Mouse (Mus musculus) brain, embryonic 18.5 days (tissue): ENCODE measurements around the gene Ipcef1.

ENCODE experiments used
- DNase-seq: peaks from one replicate; pipeline ENCODE4 v3.0.0-alpha.2; 2012; ENCODE audit warnings: low read depth, low spot score

The Ipcef1 gene

GRCm38 (mm10) chr10:7052315-7053017 is at the start of gene Ipcef1:
TSS of gene Ipcef1 (minus strand) at chr10:7052478.
- no peak for DNase-seq

- DNase-seq = no peak
Observed at GRCm38 (mm10) chr10:7077971-7078370, 25.7 kb upstream of the Ipcef1 start.

DNA sequence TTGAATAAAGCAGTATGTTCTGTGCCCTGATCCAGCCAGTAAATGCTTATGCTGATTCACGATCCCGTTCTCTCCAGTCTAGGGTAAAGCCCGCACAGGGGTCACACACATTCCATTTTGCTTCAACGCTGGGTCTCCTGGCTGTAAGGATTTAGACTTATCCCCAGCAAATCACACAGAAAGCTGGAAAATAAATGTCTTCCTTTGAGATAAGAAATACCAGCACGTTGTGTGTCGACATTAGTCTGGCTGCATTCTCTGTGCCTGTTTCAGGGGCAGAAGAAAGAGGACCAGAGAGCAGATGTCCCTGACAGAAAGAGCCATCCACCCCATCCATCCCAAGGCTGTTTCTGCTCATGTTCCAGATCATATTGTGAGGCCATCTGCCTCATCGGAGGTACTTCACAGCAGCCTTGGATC is 25.1 kb upstream of the Ipcef1 start:
- no peak for DNase-seq

DNA sequence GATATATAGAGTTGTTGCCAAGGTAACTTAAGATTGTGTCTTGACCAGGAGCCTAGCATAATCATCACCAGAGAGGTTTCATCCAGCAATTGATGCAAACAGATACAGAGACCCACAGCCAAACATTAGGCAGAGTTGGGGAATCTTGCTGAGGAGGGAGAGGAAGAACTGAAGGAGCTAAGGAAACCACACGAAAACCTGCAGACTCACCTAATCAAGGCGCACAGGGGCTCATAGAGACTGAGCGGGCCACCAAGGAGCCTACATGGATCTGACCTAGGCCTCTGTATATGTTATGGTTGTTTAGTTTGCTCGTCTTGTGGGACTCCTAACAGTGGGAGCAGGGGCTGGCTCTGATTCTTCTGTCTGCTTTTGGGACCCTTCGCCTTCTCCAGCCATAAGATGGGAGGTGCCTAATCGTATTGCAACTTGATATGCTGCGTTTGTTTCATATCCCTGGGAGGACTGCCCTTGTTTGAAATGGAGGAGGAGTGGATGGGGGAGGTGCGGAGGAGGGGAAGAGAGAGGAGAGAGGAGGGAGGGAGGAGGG is 24.5 kb upstream of the Ipcef1 start:
- DNase-seq = no peak

DNA sequence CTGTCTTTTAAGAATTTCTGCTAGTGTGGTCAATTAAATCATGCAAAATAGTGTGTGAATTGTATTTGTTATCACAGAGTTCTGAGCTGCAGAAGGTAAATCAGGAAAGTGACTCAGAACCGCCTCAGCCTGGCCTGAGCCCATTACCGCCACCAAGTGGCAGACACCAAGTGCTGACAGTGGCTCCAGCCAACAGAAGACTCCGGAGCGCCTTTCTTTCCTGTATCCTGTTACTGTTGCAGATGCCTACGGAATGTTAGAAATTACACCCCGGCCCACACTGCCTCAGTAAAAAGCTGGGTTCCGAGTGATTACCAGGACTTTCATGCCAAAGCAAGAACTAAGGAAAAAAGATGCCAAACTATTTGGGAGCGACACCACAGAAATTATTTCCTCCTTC is 23.9 kb upstream of the Ipcef1 start:
- DNase-seq = peak; percentile 26

- no peak for DNase-seq
Observed at GRCm38 (mm10) chr10:7075661-7076060, 23.4 kb upstream of the Ipcef1 start.

- no peak for DNase-seq
Observed at GRCm38 (mm10) chr10:7074231-7074630, 22.0 kb upstream of the Ipcef1 start.

DNA sequence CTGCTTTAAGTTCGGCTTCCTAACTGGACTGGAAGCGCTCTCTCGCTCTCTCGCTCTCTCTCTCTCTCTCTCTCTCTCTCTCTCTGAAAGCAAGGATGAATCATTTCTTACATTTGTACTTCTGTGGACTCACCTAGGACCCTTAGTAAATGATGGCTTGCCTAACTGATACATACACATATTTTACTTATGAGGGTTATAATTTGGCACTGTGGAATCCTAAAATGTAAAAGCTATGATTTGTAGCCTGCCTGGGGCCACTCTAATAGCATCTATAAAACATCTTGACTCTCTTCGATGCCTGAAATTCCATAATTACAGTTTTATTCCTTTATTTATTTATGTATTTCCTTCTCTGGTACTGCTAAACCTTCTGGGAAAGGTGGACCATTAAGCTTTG is 18.6 kb upstream of the Ipcef1 start:
- DNase-seq = no peak

DNA sequence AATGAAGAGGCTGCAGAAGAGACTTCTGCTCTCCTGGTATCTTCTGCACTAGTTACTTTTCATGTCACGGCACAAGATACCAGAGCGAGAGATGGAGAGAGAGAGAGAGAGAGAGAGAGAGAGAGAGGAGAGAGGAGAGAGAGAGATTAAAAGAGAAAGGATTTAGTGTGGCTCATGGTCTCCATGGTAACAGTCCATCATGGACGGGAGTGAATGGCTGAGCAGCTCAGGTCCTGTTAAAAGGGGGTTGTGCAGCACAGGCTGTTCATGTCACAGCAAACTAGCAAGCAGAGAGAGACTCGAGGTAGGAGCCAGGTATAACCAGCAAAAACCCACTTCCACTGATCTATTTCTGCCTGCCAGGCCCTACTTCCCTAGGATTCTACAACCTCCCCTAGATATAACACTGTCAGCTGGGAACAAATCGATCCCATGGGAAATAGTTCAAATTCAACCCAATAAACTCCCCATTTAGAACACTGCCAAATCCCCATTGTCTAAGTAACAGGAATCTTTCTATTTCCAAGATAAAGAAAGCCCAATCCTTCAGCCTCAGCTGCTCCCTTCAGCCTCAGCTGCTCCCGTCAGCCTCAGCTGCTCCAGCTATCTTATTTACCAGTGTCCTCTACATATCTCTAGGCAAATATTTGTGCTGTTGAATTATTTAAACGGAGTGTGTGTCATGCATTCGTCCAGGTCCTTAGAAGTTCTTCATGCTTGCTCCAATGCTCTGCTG is 18.0 kb upstream of the Ipcef1 start:
- no peak for DNase-seq

- no peak for DNase-seq
Observed at GRCm38 (mm10) chr10:7069090-7069489, 16.8 kb upstream of the Ipcef1 start.

DNA sequence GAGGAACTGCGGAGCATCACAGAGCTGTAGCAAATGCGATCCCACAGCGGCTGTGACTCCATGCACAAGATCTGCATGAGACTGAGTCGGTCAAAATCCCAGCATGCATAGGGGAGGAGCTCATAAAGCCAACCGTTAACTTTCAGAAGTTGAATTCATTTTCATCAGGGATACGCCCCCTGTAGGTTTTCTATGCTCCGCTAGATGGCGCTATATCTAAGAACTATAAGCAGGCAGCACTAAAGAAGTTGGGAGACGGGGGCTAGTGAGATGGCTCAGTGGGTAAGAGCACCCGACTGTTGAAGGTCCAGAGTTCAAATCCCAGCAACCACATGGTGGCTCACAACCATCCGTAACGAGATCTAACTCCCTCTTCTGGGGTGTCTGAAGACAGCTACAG is 16.3 kb upstream of the Ipcef1 start:
- DNase-seq = no peak

- no peak for DNase-seq
Observed at GRCm38 (mm10) chr10:7063752-7064457, 11.6 kb upstream of the Ipcef1 start.

DNA sequence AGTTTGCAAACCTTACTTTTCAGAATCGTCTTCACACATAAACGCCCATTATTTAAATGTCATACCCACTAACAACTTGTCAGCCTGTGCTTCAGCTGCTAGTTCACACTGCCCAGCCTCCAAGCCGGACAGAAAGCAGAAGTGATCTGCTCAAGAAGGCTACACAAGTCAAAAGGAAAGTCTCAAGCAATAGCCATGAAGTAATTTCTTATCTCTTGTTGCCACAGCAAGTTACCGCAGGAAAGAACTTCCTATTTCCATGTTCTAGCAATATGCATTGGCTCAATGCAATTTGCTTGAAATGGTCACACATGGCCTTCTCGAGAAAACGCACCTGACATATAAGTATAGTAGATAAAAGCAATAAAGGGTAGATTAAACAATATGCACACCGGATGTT is 10.7 kb upstream of the Ipcef1 start:
- DNase-seq = no peak

- no peak for DNase-seq
Observed at GRCm38 (mm10) chr10:7060326-7060725, 8.0 kb upstream of the Ipcef1 start.

GRCm38 (mm10) chr10:7057546-7057945 is 5.3 kb upstream of the Ipcef1 start:
- DNase-seq = no peak

DNA sequence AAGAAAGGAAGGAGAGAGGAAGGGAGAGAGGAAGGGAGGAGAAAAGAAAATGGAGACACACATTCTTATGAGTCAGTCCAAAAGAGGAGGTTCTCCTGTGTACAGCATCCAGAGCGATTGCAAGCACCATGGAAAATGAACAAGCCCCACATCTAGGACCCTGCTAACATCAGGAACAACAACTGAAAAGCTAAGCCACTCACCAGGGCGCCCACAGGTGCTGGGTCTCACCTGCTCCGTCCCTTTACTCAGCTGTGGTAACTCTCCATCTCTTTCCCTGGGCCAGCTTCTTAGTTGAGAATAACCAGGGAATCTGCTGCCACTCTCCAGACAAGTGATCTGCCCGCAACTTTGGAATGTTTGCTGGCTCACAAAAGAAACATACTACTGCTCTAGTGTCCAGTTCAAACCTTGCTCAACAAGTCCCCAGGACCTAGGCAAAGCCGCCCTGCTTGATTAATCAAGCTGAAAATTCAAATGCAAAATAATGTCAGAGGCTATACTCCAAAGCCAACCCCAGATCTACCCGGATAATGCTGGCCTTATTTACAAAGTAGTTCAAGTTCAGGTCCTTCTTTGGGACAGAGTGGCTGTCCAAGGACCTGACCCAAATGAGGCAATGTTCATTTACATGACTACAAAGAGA is 2.4 kb upstream of the Ipcef1 start:
- no peak for DNase-seq

DNA sequence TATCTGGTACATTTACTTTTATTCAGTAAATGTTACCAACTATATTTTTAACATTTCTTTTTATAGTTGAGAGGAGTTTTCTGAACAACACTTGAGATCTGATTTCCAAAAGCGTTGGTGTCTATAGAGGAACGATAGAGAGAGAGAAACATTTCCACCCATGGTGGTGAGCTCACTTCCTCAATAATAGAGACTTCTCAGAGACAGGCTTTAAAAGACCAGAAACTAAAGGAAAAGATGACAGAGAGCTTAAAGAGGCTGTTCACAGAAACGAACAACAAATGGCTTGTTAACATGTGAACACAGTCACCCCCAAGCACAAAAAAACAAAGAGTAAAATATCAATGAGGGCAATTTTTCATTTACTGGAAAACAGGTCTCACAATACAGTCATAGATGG is 2.4 kb downstream of the Ipcef1 start:
- DNase-seq = no peak

GRCm38 (mm10) chr10:7047919-7048291 is 4.4 kb downstream of the Ipcef1 start:
- DNase-seq = no peak

- no peak for DNase-seq
Observed at GRCm38 (mm10) chr10:7047288-7047918, 4.9 kb downstream of the Ipcef1 start.

GRCm38 (mm10) chr10:7043896-7044295 is 8.4 kb downstream of the Ipcef1 start:
- DNase-seq = no peak

DNA sequence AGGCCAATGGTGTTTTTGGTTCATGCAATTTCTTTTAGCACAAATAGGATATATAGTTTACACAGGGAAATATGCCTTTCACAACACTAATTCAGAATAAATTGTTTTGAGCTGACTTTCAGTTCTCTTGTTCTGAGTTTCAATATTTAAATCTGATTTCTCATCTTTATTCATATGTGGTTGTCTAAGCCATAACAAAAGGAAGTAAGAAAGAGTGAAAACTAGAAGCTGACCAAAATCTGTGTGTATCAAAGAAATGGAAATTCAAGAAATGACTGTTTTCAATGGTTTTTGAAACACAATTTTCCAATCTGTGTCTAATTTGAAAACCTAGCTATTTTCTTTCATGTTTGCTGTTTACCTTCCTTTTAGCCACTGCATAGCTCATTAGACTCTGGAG is 11.2 kb downstream of the Ipcef1 start:
- no peak for DNase-seq
